Mouse (Mus musculus) limb, embryonic 15.5 days (tissue): ENCODE measurements around the gene Kyat3. TPM values are rescaled to one million over a fixed set of nuclear protein-coding genes. Genes with fewer than 3 reads are reported as not detected.
"Not testable (repeated sequence)": the region's sequence is repeated elsewhere in the genome, so short reads cannot be mapped to it uniquely, and the experiment has no call there.

Experiments used
- ATAC-seq: fragments of 200-750 bp; cut with Nextera tagmentation; 2 replicates; pipeline ENCODE4 v1.8.0; 2017; ENCODE audit warnings: low read depth, moderate TSS enrichment; ENCODE audit not compliant: insufficient number of reproducible peaks, low FRiP score, low TSS enrichment
- H3K27ac ChIP-seq: fragments of 300-500 bp; sonication (generic); 2 replicates; pipeline ENCODE4 v1.5.1; 2015; ENCODE audit warnings: moderate library complexity, mild to moderate bottlenecking, inconsistent platforms
- H3K27me3 ChIP-seq: fragments of 300-500 bp; sonication (generic); 2 replicates; pipeline ENCODE4 v1.6.1; 2015; ENCODE audit warnings: inconsistent platforms
- H3K36me3 ChIP-seq: fragments of 300-500 bp; sonication (generic); 2 replicates; pipeline ENCODE4 v1.6.1; 2015; ENCODE audit warnings: inconsistent platforms
- H3K4me1 ChIP-seq: fragments of 300-500 bp; sonication (generic); 2 replicates; pipeline ENCODE4 v1.6.1; 2015; ENCODE audit warnings: inconsistent platforms
- H3K4me2 ChIP-seq: fragments of 300-500 bp; sonication (generic); 2 replicates; pipeline ENCODE4 v1.6.1; 2015; ENCODE audit warnings: mild to moderate bottlenecking, inconsistent platforms
- H3K4me3 ChIP-seq: fragments of 300-500 bp; sonication (generic); 2 replicates; pipeline ENCODE4 v1.5.1; 2015; ENCODE audit warnings: mild to moderate bottlenecking, inconsistent platforms
- H3K9ac ChIP-seq: fragments of 300-500 bp; sonication (generic); 2 replicates; pipeline ENCODE4 v1.6.1; 2015; ENCODE audit warnings: inconsistent platforms
- H3K9me3 ChIP-seq: fragments of 300-500 bp; sonication (generic); 2 replicates; pipeline ENCODE4 v1.6.1; 2016; ENCODE audit warnings: inconsistent platforms
- WGBS: fragments of 180-500 bp; shearing (Covaris S2); methylation state at CpG from one replicate; pipeline ENCODE4 v1.1.7; 2015; 5-methylcytosine and 5-hydroxymethylcytosine counted together
- polyA plus RNA-seq: library from polyadenylated mRNA; unstranded; fragments of >200 nt; fragmentation: Nextera tagmentation; extraction: Ambion mirVana; gene quantifications from 2 replicates; pipeline ENCODE4 v1.2.1, GENCODE M21; 2015

The Kyat3 gene
- polyA plus RNA-seq, 1 experiment from 2014 or later: 14.8 TPM

- ATAC-seq: no peak
- Histone ChIP-seq H3K4me1 (no peaks in the 10 kb centered on the region; the same call in 1 of the 2 replicates), H3K4me2 (no peak overlapping the region), H3K9me3 (no peaks in the 10 kb centered on the region), H3K4me3 (no peak overlapping the region), H3K36me3 (no peaks in the 10 kb centered on the region), H3K9ac (no peak overlapping the region), H3K27ac (no peak overlapping the region), H3K27me3 (no peaks in the 10 kb centered on the region)
- WGBS: 21% methylated on average over 10 of the region's 10 CpGs
Measured at GRCm38 (mm10) chr3:142710360-142711007, 9.6 kb downstream of the Kyat3 start.

GRCm38 (mm10) chr3:142711372-142711771, 10.5 kb downstream of the Kyat3 start:
- no peak overlapping the region for H3K27ac ChIP-seq
- H3K36me3 ChIP-seq: no peaks in the 10 kb centered on the region
- H3K4me3 ChIP-seq: no peak overlapping the region
- H3K27me3 ChIP-seq: no peaks in the 10 kb centered on the region
- H3K9me3 ChIP-seq: no peaks in the 10 kb centered on the region
- H3K4me1 ChIP-seq: no peaks in the 10 kb centered on the region; the same call in 1 of the 2 replicates
- no peak overlapping the region for H3K4me2 ChIP-seq
- no peak for ATAC-seq
- 91% methylated on average over 5 of the region's 5 CpGs for WGBS
- H3K9ac ChIP-seq: no peak overlapping the region

- WGBS: 84% methylated on average over 18 of the region's 18 CpGs
- H3K4me3 ChIP-seq, ATAC-seq: not testable (repeated sequence)
Measured at GRCm38 (mm10) chr3:142712401-142713040, 11.7 kb downstream of the Kyat3 start.

GRCm38 (mm10) chr3:142725481-142725880, 24.6 kb downstream of the Kyat3 start:
- 44% methylated on average over 2 of the region's 2 CpGs for WGBS
- no peaks in the 10 kb centered on the region for H3K9me3 ChIP-seq

More at GRCm38 (mm10) chr3:142712401-142713040, 11.7 kb downstream of the Kyat3 start:
- H3K9me3 ChIP-seq, H3K27ac ChIP-seq, H3K36me3 ChIP-seq, H3K4me2 ChIP-seq, H3K4me1 ChIP-seq, H3K9ac ChIP-seq, H3K27me3 ChIP-seq: not testable (repeated sequence)

GRCm38 (mm10) chr3:142725969-142726672, 25.3 kb downstream of the Kyat3 start:
- Histone ChIP-seq H3K27me3 (no peaks in the 10 kb centered on the region), H3K4me3 (no peak overlapping the region), H3K4me1 (no peaks in the 10 kb centered on the region), H3K27ac (no peak overlapping the region), H3K9ac (no peak overlapping the region), H3K36me3 (no peaks in the 10 kb centered on the region), H3K9me3 (no peaks in the 10 kb centered on the region), H3K4me2 (no peak overlapping the region)
- 70% methylated on average over 22 of the region's 22 CpGs for WGBS
- ATAC-seq: no peak

More at GRCm38 (mm10) chr3:142725481-142725880, 24.6 kb downstream of the Kyat3 start:
- Histone ChIP-seq H3K27me3 (no peaks in the 10 kb centered on the region), H3K4me1 (no peaks in the 10 kb centered on the region), H3K27ac (no peak overlapping the region), H3K36me3 (no peaks in the 10 kb centered on the region), H3K4me3 (no peak overlapping the region), H3K4me2 (no peak overlapping the region), H3K9ac (no peak overlapping the region)
- no peak for ATAC-seq

- Histone ChIP-seq H3K4me2 (no peak overlapping the region), H3K27me3 (no peaks in the 10 kb centered on the region), H3K9ac (no peak overlapping the region), H3K27ac (no peak overlapping the region), H3K9me3 (no peaks in the 10 kb centered on the region), H3K36me3 (no peaks in the 10 kb centered on the region), H3K4me1 (no peaks in the 10 kb centered on the region), H3K4me3 (no peak overlapping the region)
- WGBS: 91% methylated on average over 12 of the region's 12 CpGs
- no peak for ATAC-seq
Measured at GRCm38 (mm10) chr3:142734291-142734690, 33.4 kb downstream of the Kyat3 start.

- Histone ChIP-seq H3K9ac (no peak overlapping the region), H3K9me3 (no peaks in the 10 kb centered on the region), H3K36me3 (no peaks in the 10 kb centered on the region), H3K27ac (peak overlapping the region; percentile 38; the same call in 1 of the 2 replicates), H3K4me3 (no peak overlapping the region), H3K27me3 (no peaks in the 10 kb centered on the region), H3K4me1 (0 out of 2 replicates have a peak, but pooled peaks cover 4% of the 10 kb centered on the region), H3K4me2 (no peak overlapping the region)
- 45% methylated on average over 7 of the region's 7 CpGs for WGBS
- no peak for ATAC-seq
Measured at GRCm38 (mm10) chr3:142740896-142741295, 40.0 kb downstream of the Kyat3 start.

GRCm38 (mm10) chr3:142743973-142744898, 43.4 kb downstream of the Kyat3 start:
- Histone ChIP-seq H3K27me3 (no peaks in the 10 kb centered on the region), H3K4me2 (no peak overlapping the region), H3K9me3 (no peaks in the 10 kb centered on the region), H3K4me1 (0 out of 2 replicates have a peak, but pooled peaks cover 4% of the 10 kb centered on the region), H3K36me3 (no peaks in the 10 kb centered on the region), H3K27ac (no peak overlapping the region), H3K4me3 (no peak overlapping the region), H3K9ac (no peak overlapping the region)
- no peak for ATAC-seq
- WGBS: 60% methylated on average over 21 of the region's 21 CpGs

GRCm38 (mm10) chr3:142745076-142745475, 44.2 kb downstream of the Kyat3 start:
- ATAC-seq: no peak
- H3K9ac ChIP-seq: no peak overlapping the region
- no peak overlapping the region for H3K4me3 ChIP-seq
- H3K27ac ChIP-seq: no peak overlapping the region
- H3K9me3 ChIP-seq: no peaks in the 10 kb centered on the region
- H3K36me3 ChIP-seq: no peaks in the 10 kb centered on the region
- 94% methylated on average over 2 of the region's 2 CpGs for WGBS
- no peaks in the 10 kb centered on the region for H3K27me3 ChIP-seq
- 0 out of 2 replicates have a peak, but pooled peaks cover 4% of the 10 kb centered on the region for H3K4me1 ChIP-seq
- no peak overlapping the region for H3K4me2 ChIP-seq

GRCm38 (mm10) chr3:142747673-142748072, 46.8 kb downstream of the Kyat3 start:
- no peaks in the 10 kb centered on the region for H3K9me3 ChIP-seq
- no peaks in the 10 kb centered on the region for H3K27me3 ChIP-seq
- no peak overlapping the region for H3K27ac ChIP-seq
- H3K4me3 ChIP-seq: no peak overlapping the region
- ATAC-seq: no peak
- H3K36me3 ChIP-seq: no peaks in the 10 kb centered on the region
- 93% methylated on average over 7 of the region's 7 CpGs for WGBS
- no peak overlapping the region for H3K4me2 ChIP-seq
- H3K4me1 ChIP-seq: no peaks in the 10 kb centered on the region
- H3K9ac ChIP-seq: no peak overlapping the region

GRCm38 (mm10) chr3:142749131-142749530, 48.3 kb downstream of the Kyat3 start:
- ATAC-seq: no peak
- WGBS: 84% methylated on average over 16 of the region's 16 CpGs
- H3K36me3 ChIP-seq: no peaks in the 10 kb centered on the region

More at GRCm38 (mm10) chr3:142749131-142749530, 48.3 kb downstream of the Kyat3 start:
- no peak overlapping the region for H3K4me3 ChIP-seq
- no peak overlapping the region for H3K9ac ChIP-seq
- no peaks in the 10 kb centered on the region for H3K4me1 ChIP-seq
- no peaks in the 10 kb centered on the region for H3K27me3 ChIP-seq
- no peak overlapping the region for H3K4me2 ChIP-seq
- H3K27ac ChIP-seq: no peak overlapping the region
- H3K9me3 ChIP-seq: no peaks in the 10 kb centered on the region
